ENCODE assay signal across 10 mouse cellular contexts in the genomic region with DNA sequence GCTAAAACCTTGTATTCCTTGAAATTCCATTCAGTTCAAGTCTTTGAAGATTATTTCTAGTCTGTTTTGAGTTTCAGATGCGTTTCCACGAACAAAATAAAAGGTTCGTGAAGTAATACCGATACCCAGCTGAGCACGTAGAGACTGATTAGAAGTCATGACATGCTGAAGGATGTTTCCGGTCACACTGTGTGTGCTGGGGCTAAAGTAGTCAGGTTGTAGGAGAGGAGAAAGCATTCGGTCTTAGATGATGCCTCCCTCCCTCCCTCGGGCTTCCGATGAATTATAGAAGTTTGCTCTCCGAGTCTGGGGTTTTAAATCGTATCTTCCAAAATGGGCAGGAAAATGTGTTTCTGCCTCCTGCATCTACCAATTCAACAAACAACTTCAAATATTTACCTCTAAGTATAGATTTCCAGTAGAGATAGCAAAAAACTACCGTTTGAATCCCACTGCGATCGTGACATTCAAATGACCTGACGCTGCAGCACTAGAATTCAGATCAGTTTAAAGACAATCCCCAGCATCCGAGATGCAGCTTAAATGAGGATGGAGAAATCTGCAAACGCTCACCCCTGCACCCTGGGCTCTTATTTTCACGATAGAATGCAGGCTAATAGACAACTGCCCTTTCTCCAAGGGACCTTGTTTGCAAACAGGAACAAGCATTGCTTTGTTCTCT. TPM values are rescaled to one million over a fixed set of nuclear protein-coding genes. Genes with fewer than 3 reads are reported as not detected.
A peak's percentile ranks its signal among the peaks of the same experiment; 100 is the strongest.
DNase-seq lines count a peak whose midpoint lies in the region; ATAC-seq and TF ChIP-seq lines count a peak whose summit lies in the region.
"Had no signal": no experiment of that assay in that cellular context is flagged by ENCODE, and none has a peak within 500 bp of the region (broad histone marks: within the 10 kb centered on the region; RNA-seq: fewer than 3 reads in every experiment).

No protein-coding gene starts in this region.

- H3K4me2 ChIP-seq in heart, embryonic 11.5 days: peak overlapping the region; percentile 55
- H3K4me2 ChIP-seq in lung, embryonic 15.5 days: peak overlapping the region; percentile 28
- peak overlapping the region; percentile 71 for H3K4me2 ChIP-seq in hindbrain, embryonic 14.5 days (replicated peaks)
- H3K4me2 ChIP-seq in neural tube, embryonic 13.5 days: peak overlapping the region; percentile 60

- ATAC-seq in heart, embryonic 11.5 days (replicated peaks; ENCODE audit: insufficient number of reproducible peaks, low FRiP score, low TSS enrichment): no peak
- no peak for ATAC-seq in lung, embryonic 15.5 days (ENCODE audit: borderline replicate concordance, extremely low read depth, low FRiP score, low TSS enrichment)
- ATAC-seq in hindbrain, embryonic 14.5 days (ENCODE audit: low FRiP score): peak; percentile 28; the same call in 1 of the 2 replicates
- peak; percentile 51; the same call in 1 of the 2 replicates for ATAC-seq in neural tube, embryonic 13.5 days (ENCODE audit: low read depth)
- ATAC-seq in granulocyte monocyte progenitor cell, adult 5-6 weeks (replicated peaks; ENCODE audit: poor library complexity, severe bottlenecking): no peak

- peak overlapping the region; percentile 5; the same call in 1 of the 2 replicates for H3K4me3 ChIP-seq in heart, embryonic 11.5 days (ENCODE audit: low read depth, low read length)
- H3K4me3 ChIP-seq in heart, adult 2 months: no peak overlapping the region
- H3K4me3 ChIP-seq in lung, embryonic 15.5 days: no peak overlapping the region
- peak overlapping the region; percentile 42 for H3K4me3 ChIP-seq in hindbrain, embryonic 14.5 days (replicated peaks; ENCODE audit: low read length)
- H3K4me3 ChIP-seq in neural tube, embryonic 13.5 days: peak overlapping the region; percentile 38

- TF ChIP-seq EP300 in heart, adult 2 months (IDR thresholded peaks at IDR 0.05; ENCODE audit: insufficient read depth, low read depth, low read length): no peak

- DNase-seq in heart, adult 2 months: no peak
- DNase-seq in lung, adult 18-20 months: no peak
- DNase-seq in hindbrain, embryonic 14.5 days (ENCODE audit: low spot score): peak; percentile 27
- DNase-seq in cerebellum, adult 9-11 months: no peak
- DNase-seq: kidney, postnatal 36 days; lung, postnatal 10 days had no signal

- H3K27ac ChIP-seq in heart, embryonic 11.5 days (ENCODE audit: low read depth, low read length): no peak overlapping the region
- no peak overlapping the region for H3K27ac ChIP-seq in heart, adult 2 months
- H3K27ac ChIP-seq in lung, embryonic 15.5 days: no peak overlapping the region
- peak overlapping the region; percentile 77 for H3K27ac ChIP-seq in hindbrain, embryonic 14.5 days
- H3K27ac ChIP-seq in neural tube, embryonic 13.5 days (replicated peaks): no peak overlapping the region; the same call in 1 of the 2 replicates

- 21% methylated on average over 18 of the region's 18 CpGs for WGBS in heart, embryonic 11.5 days (ENCODE audit: insufficient replicate concordance)
- WGBS in heart, adult 2 months: 49% methylated on average over 18 of the region's 18 CpGs
- 25% methylated on average over 18 of the region's 18 CpGs for WGBS in lung, embryonic 15.5 days
- 17% methylated on average over 18 of the region's 18 CpGs for WGBS in hindbrain, embryonic 14.5 days
- 23% methylated on average over 18 of the region's 18 CpGs for WGBS in neural tube, embryonic 13.5 days

- H3K27me3 ChIP-seq in heart, embryonic 11.5 days (ENCODE audit: control insufficient read depth, insufficient read depth, low read length): no peaks in the 10 kb centered on the region
- H3K27me3 ChIP-seq in heart, adult 2 months (ENCODE audit: control insufficient read depth, insufficient read depth, low read length): no peaks in the 10 kb centered on the region
- H3K27me3 ChIP-seq in lung, embryonic 15.5 days: no peaks in the 10 kb centered on the region
- H3K27me3 ChIP-seq in hindbrain, embryonic 14.5 days (ENCODE audit: control insufficient read depth, insufficient read depth, low read length): no peaks in the 10 kb centered on the region
- no peaks in the 10 kb centered on the region for H3K27me3 ChIP-seq in neural tube, embryonic 13.5 days

- intact Hi-C loops in heart, adult 2 months (cut with DNase I): no loop called here

- peaks cover 6% of the 10 kb centered on the region; the same call in 1 of the 2 replicates for H3K4me1 ChIP-seq in heart, embryonic 11.5 days (ENCODE audit: control insufficient read depth, insufficient read depth, low read length)
- peaks cover 3% of the 10 kb centered on the region for H3K4me1 ChIP-seq in heart, adult 2 months (ENCODE audit: control insufficient read depth, insufficient read depth, low read length)
- H3K4me1 ChIP-seq in lung, embryonic 15.5 days: peaks cover 9% of the 10 kb centered on the region; the same call in 1 of the 2 replicates
- peaks cover 12% of the 10 kb centered on the region; the same call in 1 of the 2 replicates for H3K4me1 ChIP-seq in hindbrain, embryonic 14.5 days (replicated peaks; ENCODE audit: control insufficient read depth, insufficient read depth, low read length)
- H3K4me1 ChIP-seq in neural tube, embryonic 13.5 days (replicated peaks): peaks cover 13% of the 10 kb centered on the region

- H3K9ac ChIP-seq in heart, embryonic 11.5 days (ENCODE audit: low read depth, low read length): peak overlapping the region; percentile 12; the same call in 1 of the 2 replicates
- no peak overlapping the region for H3K9ac ChIP-seq in heart, adult 2 months (ENCODE audit: low read depth, low read length)
- no peak overlapping the region for H3K9ac ChIP-seq in lung, embryonic 15.5 days
- H3K9ac ChIP-seq in hindbrain, embryonic 14.5 days: peak overlapping the region; percentile 62
- H3K9ac ChIP-seq in neural tube, embryonic 13.5 days: peak overlapping the region; percentile 68

- no peak for TF ChIP-seq POLR2A in heart, adult 2 months (IDR thresholded peaks at IDR 0.05; ENCODE audit: insufficient read depth, low read depth, low read length)

- H3K79me2 ChIP-seq in heart, adult 2 months (replicated peaks; ENCODE audit: control insufficient read depth, insufficient read depth, low read length): no peaks in the 10 kb centered on the region

- no peak for TF ChIP-seq CTCF in heart, adult 2 months (IDR thresholded peaks at IDR 0.05)

- H3K9me3 ChIP-seq in heart, embryonic 11.5 days (replicated peaks; ENCODE audit: control insufficient read depth, low read length): no peaks in the 10 kb centered on the region
- no peaks in the 10 kb centered on the region for H3K9me3 ChIP-seq in lung, embryonic 15.5 days
- H3K9me3 ChIP-seq in hindbrain, embryonic 14.5 days (ENCODE audit: control insufficient read depth, low read length): no peaks in the 10 kb centered on the region
- no peaks in the 10 kb centered on the region for H3K9me3 ChIP-seq in neural tube, embryonic 13.5 days

- H3K36me3 ChIP-seq in heart, embryonic 11.5 days (ENCODE audit: control insufficient read depth, insufficient read depth, low read length): no peaks in the 10 kb centered on the region
- no peaks in the 10 kb centered on the region for H3K36me3 ChIP-seq in heart, adult 2 months (ENCODE audit: control insufficient read depth, insufficient read depth, low read length)
- H3K36me3 ChIP-seq in lung, embryonic 15.5 days: no peaks in the 10 kb centered on the region
- no peaks in the 10 kb centered on the region for H3K36me3 ChIP-seq in hindbrain, embryonic 14.5 days (replicated peaks; ENCODE audit: control insufficient read depth, insufficient read depth)
- no peaks in the 10 kb centered on the region for H3K36me3 ChIP-seq in neural tube, embryonic 13.5 days

RNA-seq across cellular contexts. Expression of gene Asah2, which starts 5.6 kb away (rescaled TPM):
- 3.1 and 3.3 TPM in 2 replicates for polyA plus RNA-seq in heart, embryonic 11.5 days (2014; fragmentation: Nextera tagmentation; extraction: Ambion mirVana)
- 10 to 100 TPM; 12.6 to 13.4 TPM for total RNA-seq in heart, adult 2 months (2021)
- polyA plus RNA-seq in heart, adult 2 months (2012; rRNA removed): 5.9 and 8.6 TPM in 2 replicates
- 1.6 and 2.6 TPM in 2 replicates for polyA plus RNA-seq in lung, embryonic 15.5 days (2015; fragmentation: Nextera tagmentation; extraction: Ambion mirVana)
- 1.1 TPM in 2 replicates for polyA plus RNA-seq in hindbrain, embryonic 14.5 days (2014; fragmentation: Nextera tagmentation; extraction: Ambion mirVana)
- polyA plus RNA-seq in neural tube, embryonic 13.5 days (2015; fragmentation: Nextera tagmentation; extraction: Ambion mirVana): 0.77 and 0.93 TPM in 2 replicates
- total RNA-seq in granulocyte monocyte progenitor cell, adult 5-6 weeks (2014; fragmentation: Nextera tagmentation): 6.0 and 6.1 TPM in 2 replicates
- 8.0 and 8.1 TPM in 2 replicates for total RNA-seq in granulocyte monocyte progenitor cell, adult 5-6 weeks (2017)

Comparison
In these comparisons a context has a peak if more than half of its experiments do, and no peak if none do; other contexts are left out.
1. H3K4me3 ChIP-seq: peak in heart, embryonic 11.5 days (single experiment), hindbrain, embryonic 14.5 days (single experiment) and neural tube, embryonic 13.5 days (single experiment); none in heart, adult 2 months (single experiment) and lung, embryonic 15.5 days (single experiment).
2. H3K9ac ChIP-seq: peak in heart, embryonic 11.5 days (single experiment), hindbrain, embryonic 14.5 days (single experiment) and neural tube, embryonic 13.5 days (single experiment); none in heart, adult 2 months (single experiment) and lung, embryonic 15.5 days (single experiment).
3. ATAC-seq: peak in hindbrain, embryonic 14.5 days (single experiment) and neural tube, embryonic 13.5 days (single experiment); none in heart, embryonic 11.5 days (single experiment), lung, embryonic 15.5 days (single experiment) and granulocyte monocyte progenitor cell, adult 5-6 weeks (single experiment).
4. Peak in every context shown above with its lines, with median percentiles within 50 percentile points of each other: H3K4me2 ChIP-seq.